Mouse (Mus musculus) cerebellum, adult (tissue): Measurements from ENCODE around the gene Gm10230.
"Not testable (repeated sequence)": the region's sequence is repeated elsewhere in the genome, so short reads cannot be mapped to it uniquely, and the experiment has no call there.

ENCODE experiments used
- ATAC-seq: cut with Nextera tagmentation; 2 replicates; pipeline ENCODE4 v1.9.2; 2017; ENCODE audit warnings: mild to moderate bottlenecking, moderate library complexity, mixed read lengths; ENCODE audit not compliant: insufficient number of reproducible peaks, low FRiP score, low TSS enrichment

Gene Gm10230

GRCm38 (mm10) chrX:27494782-27495181 lies at the start of gene Gm10230:
Gene Gm10230, minus strand, starts transcription at chrX:27494882.
- not testable (repeated sequence) for ATAC-seq
